Mouse (Mus musculus) heart, adult 2 months (tissue): ENCODE data around the gene Klrb1c.

Experiments
- CTCF ChIP-seq: fragments of 200-600 bp; IDR thresholded peaks from 2 replicates; pipeline ENCODE4 v1.8.1; 2022; ENCODE audit warnings: antibody characterized with exemption, mild to moderate bottlenecking, moderate library complexity
- EP300 ChIP-seq: fragments of 200-500 bp; IDR thresholded peaks from 2 replicates; pipeline ENCODE4 v1.6.1; 2011; ENCODE audit warnings: low read depth, low read length, control low read depth; ENCODE audit not compliant: insufficient read depth
- POLR2A ChIP-seq: fragments of 200-500 bp; IDR thresholded peaks from 2 replicates; pipeline ENCODE4 v1.6.1; 2011; ENCODE audit warnings: mild to moderate bottlenecking, low read depth, low read length, control low read depth; ENCODE audit not compliant: insufficient read depth

DNA sequence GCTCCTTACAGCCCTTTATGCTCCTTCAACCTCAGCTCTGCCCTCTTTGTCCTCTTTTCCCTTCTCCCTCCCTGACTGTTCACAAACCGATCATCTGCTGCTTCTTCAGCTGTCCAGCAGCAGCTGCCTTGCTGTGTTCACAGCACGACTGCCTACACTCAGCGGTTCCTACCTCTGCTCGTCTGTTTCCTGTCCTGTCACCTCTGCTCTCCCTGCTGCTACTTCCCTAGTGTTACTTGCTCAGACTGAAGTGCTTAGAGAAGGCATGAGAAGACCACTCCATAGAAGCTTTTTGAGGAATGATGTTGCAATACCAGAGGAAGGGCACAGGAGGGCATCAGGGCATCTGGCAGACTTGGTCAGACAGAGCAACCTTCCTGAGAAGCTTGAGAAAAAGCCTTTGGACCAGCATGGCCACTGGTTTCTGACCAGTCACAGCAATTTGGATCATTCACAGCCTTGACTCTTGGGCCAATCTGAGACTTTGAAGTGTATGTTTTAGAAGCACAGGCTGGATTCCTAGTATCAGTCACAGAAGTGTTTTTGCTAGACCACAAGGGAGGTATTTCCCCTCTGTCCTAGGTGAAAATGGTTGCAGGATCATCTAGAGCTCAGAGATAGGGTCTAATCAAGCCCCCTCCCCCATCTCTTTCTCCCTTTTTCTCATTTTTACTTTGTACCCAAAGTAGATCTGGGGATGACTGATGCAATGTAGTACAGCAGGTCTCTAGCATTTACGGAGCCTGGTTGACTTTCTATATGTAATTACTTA, 54.9 kb downstream of the Klrb1c start:
- no peak for TF ChIP-seq EP300
- no peak for TF ChIP-seq POLR2A
- TF ChIP-seq CTCF, result no peak
